Mouse (Mus musculus): ENCODE results near the gene Zswim7. TPM values are rescaled to one million over a fixed set of nuclear protein-coding genes. Genes with fewer than 3 reads are reported as not detected.

Gene Zswim7
- polyA plus RNA-seq, 1 experiment from 2014 or later: 17.9 TPM

GRCm38 (mm10) chr11:62248401-62249244, 32.6 kb downstream of the Zswim7 start, which contains the start of gene Adora2b:
Gene Adora2b, plus strand, starts transcription at chr11:62248984.
- whole genome bisulfite sequencing: under 1% methylated on average over 69 of the region's 69 CpGs
- Histone ChIP-seq H3K27me3 (ENCODE audit: low read depth, poor library complexity, severe bottlenecking) (peaks cover 27% of the 10 kb centered on the region), H3K4me3 (peak within 1 kb of the TSS; percentile 66), H3K27ac (peak within 1 kb of the TSS; percentile 85), H3K36me3 (no peaks in the 10 kb centered on the region), H3K4me1 (peaks cover 52% of the 10 kb centered on the region), H3K9me3 (replicated peaks) (no peaks in the 10 kb centered on the region)
- DNase-seq (ENCODE audit: low spot score): peak; percentile 93

GRCm38 (mm10) chr11:62247759-62248400, 33.3 kb downstream of the Zswim7 start:
- H3K9me3 ChIP-seq (replicated peaks): no peaks in the 10 kb centered on the region
- no peak for DNase-seq (ENCODE audit: low spot score)
- H3K4me3 ChIP-seq: peak overlapping the region; percentile 66
- 42% methylated on average over 18 of the region's 18 CpGs for WGBS
- peaks cover 48% of the 10 kb centered on the region for H3K4me1 ChIP-seq
- peaks cover 27% of the 10 kb centered on the region for H3K27me3 ChIP-seq (ENCODE audit: low read depth, poor library complexity, severe bottlenecking)
- H3K27ac ChIP-seq: peak overlapping the region; percentile 85; the same call in 1 of the 2 replicates
- no peaks in the 10 kb centered on the region for H3K36me3 ChIP-seq

GRCm38 (mm10) chr11:62244471-62244870, 36.7 kb downstream of the Zswim7 start:
- peaks cover 11% of the 10 kb centered on the region for H3K27me3 ChIP-seq (ENCODE audit: low read depth, poor library complexity, severe bottlenecking)
- 86% methylated on average over 4 of the region's 4 CpGs for WGBS
- H3K27ac ChIP-seq: no peak overlapping the region
- no peaks in the 10 kb centered on the region for H3K36me3 ChIP-seq
- DNase-seq (ENCODE audit: low spot score): no peak
- no peaks in the 10 kb centered on the region for H3K9me3 ChIP-seq (replicated peaks)
- peaks cover 25% of the 10 kb centered on the region for H3K4me1 ChIP-seq
- no peak overlapping the region for H3K4me3 ChIP-seq

GRCm38 (mm10) chr11:62243871-62244270, 37.3 kb downstream of the Zswim7 start:
- Histone ChIP-seq H3K9me3 (replicated peaks) (no peaks in the 10 kb centered on the region), H3K27me3 (ENCODE audit: low read depth, poor library complexity, severe bottlenecking) (peaks cover 10% of the 10 kb centered on the region), H3K4me3 (no peak overlapping the region), H3K27ac (no peak overlapping the region), H3K4me1 (peaks cover 19% of the 10 kb centered on the region), H3K36me3 (no peaks in the 10 kb centered on the region)
- WGBS: 93% methylated on average over 8 of the region's 8 CpGs
- no peak for DNase-seq (ENCODE audit: low spot score)

GRCm38 (mm10) chr11:62240631-62241261, 40.4 kb downstream of the Zswim7 start:
- 78% methylated on average over 12 of the region's 12 CpGs for WGBS
- no peak for DNase-seq (ENCODE audit: low spot score)
- H3K9me3 ChIP-seq (replicated peaks): no peaks in the 10 kb centered on the region
- no peak overlapping the region for H3K27ac ChIP-seq
- no peaks in the 10 kb centered on the region for H3K27me3 ChIP-seq (ENCODE audit: low read depth, poor library complexity, severe bottlenecking)
- H3K36me3 ChIP-seq: no peaks in the 10 kb centered on the region
- H3K4me1 ChIP-seq: peaks cover 11% of the 10 kb centered on the region; the same call in 1 of the 2 replicates
- H3K4me3 ChIP-seq: no peak overlapping the region

- Histone ChIP-seq H3K4me3 (no peak overlapping the region), H3K9me3 (replicated peaks) (no peaks in the 10 kb centered on the region), H3K27me3 (ENCODE audit: low read depth, poor library complexity, severe bottlenecking) (no peaks in the 10 kb centered on the region), H3K27ac (no peak overlapping the region), H3K4me1 (peaks cover 5% of the 10 kb centered on the region; the same call in 1 of the 2 replicates), H3K36me3 (0 out of 2 replicates have a peak, but pooled peaks cover 2% of the 10 kb centered on the region)
- 83% methylated on average over 4 of the region's 4 CpGs for WGBS
- DNase-seq (ENCODE audit: low spot score): no peak
Observed at GRCm38 (mm10) chr11:62224797-62225196, 56.4 kb downstream of the Zswim7 start.

GRCm38 (mm10) chr11:62223962-62224361, 57.2 kb downstream of the Zswim7 start:
- DNase-seq (ENCODE audit: low spot score): no peak
- WGBS: 91% methylated on average over 7 of the region's 7 CpGs
- H3K36me3 ChIP-seq: peaks cover 5% of the 10 kb centered on the region; the same call in 1 of the 2 replicates
- H3K4me1 ChIP-seq: peaks cover 5% of the 10 kb centered on the region; the same call in 1 of the 2 replicates
- H3K9me3 ChIP-seq (replicated peaks): no peaks in the 10 kb centered on the region
- H3K27me3 ChIP-seq (ENCODE audit: low read depth, poor library complexity, severe bottlenecking): no peaks in the 10 kb centered on the region
- no peak overlapping the region for H3K4me3 ChIP-seq
- no peak overlapping the region for H3K27ac ChIP-seq

- H3K9me3 ChIP-seq (replicated peaks): no peaks in the 10 kb centered on the region
- peaks cover 5% of the 10 kb centered on the region; the same call in 1 of the 2 replicates for H3K4me1 ChIP-seq
- DNase-seq (ENCODE audit: low spot score): no peak
- H3K36me3 ChIP-seq: peaks cover 5% of the 10 kb centered on the region; the same call in 1 of the 2 replicates
- H3K27me3 ChIP-seq (ENCODE audit: low read depth, poor library complexity, severe bottlenecking): no peaks in the 10 kb centered on the region
- H3K27ac ChIP-seq: no peak overlapping the region
- 89% methylated on average over 5 of the region's 5 CpGs for WGBS
- H3K4me3 ChIP-seq: no peak overlapping the region
Observed at GRCm38 (mm10) chr11:62223416-62223815, 57.8 kb downstream of the Zswim7 start.

GRCm38 (mm10) chr11:62220756-62221510, 60.2 kb downstream of the Zswim7 start:
- 73% methylated on average over 7 of the region's 7 CpGs for WGBS
- Histone ChIP-seq H3K36me3 (peaks cover 5% of the 10 kb centered on the region; the same call in 1 of the 2 replicates), H3K9me3 (replicated peaks) (no peaks in the 10 kb centered on the region), H3K27ac (no peak overlapping the region), H3K4me3 (no peak overlapping the region), H3K4me1 (peaks cover 5% of the 10 kb centered on the region; the same call in 1 of the 2 replicates), H3K27me3 (ENCODE audit: low read depth, poor library complexity, severe bottlenecking) (no peaks in the 10 kb centered on the region)
- no peak for DNase-seq (ENCODE audit: low spot score)

GRCm38 (mm10) chr11:62217751-62218150, 63.4 kb downstream of the Zswim7 start:
- Histone ChIP-seq H3K9me3 (replicated peaks) (no peaks in the 10 kb centered on the region), H3K27ac (no peak overlapping the region), H3K4me1 (peaks cover 5% of the 10 kb centered on the region; the same call in 1 of the 2 replicates), H3K4me3 (no peak overlapping the region), H3K27me3 (ENCODE audit: low read depth, poor library complexity, severe bottlenecking) (no peaks in the 10 kb centered on the region), H3K36me3 (peaks cover 7% of the 10 kb centered on the region; the same call in 1 of the 2 replicates)
- DNase-seq (ENCODE audit: low spot score): no peak
- 91% methylated on average over 6 of the region's 6 CpGs for WGBS
